Mouse (Mus musculus) spleen, adult 2 months (tissue): ENCODE measurements around the gene Arhgap27. TPM values are rescaled to one million over a fixed set of nuclear protein-coding genes. Genes with fewer than 3 reads are reported as not detected.
"Not testable (repeated sequence)": the region's sequence is repeated elsewhere in the genome, so short reads cannot be mapped to it uniquely, and the experiment has no call there.

Experiments used
- DNase-seq, 2 experiments: peaks; one replicate each; pipeline versions ENCODE4 v3.0.0 to v3.0.0-alpha.2; 2012 to 2021; ENCODE audit warnings: low spot score in 2 of 2, low read depth in 1 of 2
- H3K27ac ChIP-seq: fragments of 200-500 bp; 2 replicates; pipeline ENCODE4 v1.5.1; 2012; ENCODE audit warnings: low read length, inconsistent platforms; ENCODE audit not compliant: insufficient read depth
- H3K27me3 ChIP-seq: fragments of 200-500 bp; 2 replicates; pipeline ENCODE4 v1.6.1; 2012; ENCODE audit warnings: mild to moderate bottlenecking, moderate library complexity, low read length, inconsistent platforms; ENCODE audit not compliant: control insufficient read depth, insufficient read depth
- H3K36me3 ChIP-seq: fragments of 200-500 bp; 2 replicates; pipeline ENCODE4 v1.6.1; 2012; ENCODE audit warnings: mild to moderate bottlenecking, low read length, inconsistent platforms; ENCODE audit not compliant: control insufficient read depth, insufficient read depth
- H3K4me1 ChIP-seq: fragments of 200-500 bp; 2 replicates; pipeline ENCODE4 v1.6.1; 2011; ENCODE audit warnings: inconsistent platforms; ENCODE audit not compliant: control insufficient read depth, insufficient read depth, insufficient read length
- H3K4me3 ChIP-seq: fragments of 200-500 bp; 2 replicates; pipeline ENCODE4 v1.5.1; 2011; ENCODE audit warnings: mild to moderate bottlenecking, inconsistent platforms; ENCODE audit not compliant: insufficient read depth, insufficient read length; ENCODE audit errors: extremely low read depth
- CTCF ChIP-seq: fragments of 200-500 bp; IDR thresholded peaks from 2 replicates; pipeline ENCODE4 v1.5.1; 2011; ENCODE audit warnings: mild to moderate bottlenecking, inconsistent platforms; ENCODE audit not compliant: insufficient read depth, insufficient read length, insufficient replicate concordance; ENCODE audit errors: extremely low read depth
- POLR2A ChIP-seq: fragments of 200-500 bp; IDR thresholded peaks from 2 replicates; pipeline ENCODE4 v1.6.1; 2011; ENCODE audit warnings: low read depth, low read length, inconsistent platforms
- WGBS: fragments of 180-500 bp; shearing (Covaris S2); methylation state at CpG from one replicate; pipeline ENCODE4 v1.1.7; 2018; 5-methylcytosine and 5-hydroxymethylcytosine counted together
- polyA plus RNA-seq: library from polyadenylated mRNA; depleted of rRNA; stranded (reverse); fragments of >200 nt; gene quantifications from 2 replicates; pipeline ENCODE4 v1.2.3, GENCODE M21; 2012

Arhgap27 gene
- polyA plus RNA-seq, 1 experiment = 90.0 TPM

DNA sequence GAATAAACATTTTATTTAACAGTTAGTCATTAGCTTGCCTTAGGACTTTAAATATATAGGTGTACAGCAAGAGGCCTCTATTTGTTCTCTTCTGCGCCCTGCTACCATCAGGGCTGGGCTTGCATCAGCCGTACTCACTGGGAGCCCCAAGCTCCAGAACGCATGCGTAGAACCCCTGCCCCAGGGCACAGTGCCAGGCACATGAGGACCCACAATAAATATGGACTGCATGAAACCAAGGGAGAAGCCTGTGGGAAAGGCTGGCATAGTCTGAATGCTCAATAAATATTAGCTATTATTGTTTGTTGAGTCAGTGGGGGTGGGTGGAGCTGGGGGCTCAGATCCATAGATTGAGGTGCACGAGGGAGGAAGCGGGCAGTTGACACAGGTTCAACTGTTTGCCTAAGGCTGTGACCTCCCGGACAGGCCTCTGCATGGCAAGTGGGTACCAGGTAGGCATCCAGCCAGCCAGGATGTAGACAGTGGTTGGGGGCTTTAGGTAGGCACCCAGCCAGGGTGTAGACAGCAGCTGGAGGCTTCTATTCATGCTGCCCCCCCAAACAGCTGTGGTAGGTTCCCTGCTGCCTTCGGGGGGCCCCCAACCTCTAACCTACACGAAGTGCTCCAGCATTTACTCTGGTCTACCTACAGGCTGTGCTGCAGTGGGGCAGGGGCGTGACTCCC is 31.8 kb downstream of the Arhgap27 start:
- WGBS = 91% methylated on average over 10 of the region's 10 CpGs

DNA sequence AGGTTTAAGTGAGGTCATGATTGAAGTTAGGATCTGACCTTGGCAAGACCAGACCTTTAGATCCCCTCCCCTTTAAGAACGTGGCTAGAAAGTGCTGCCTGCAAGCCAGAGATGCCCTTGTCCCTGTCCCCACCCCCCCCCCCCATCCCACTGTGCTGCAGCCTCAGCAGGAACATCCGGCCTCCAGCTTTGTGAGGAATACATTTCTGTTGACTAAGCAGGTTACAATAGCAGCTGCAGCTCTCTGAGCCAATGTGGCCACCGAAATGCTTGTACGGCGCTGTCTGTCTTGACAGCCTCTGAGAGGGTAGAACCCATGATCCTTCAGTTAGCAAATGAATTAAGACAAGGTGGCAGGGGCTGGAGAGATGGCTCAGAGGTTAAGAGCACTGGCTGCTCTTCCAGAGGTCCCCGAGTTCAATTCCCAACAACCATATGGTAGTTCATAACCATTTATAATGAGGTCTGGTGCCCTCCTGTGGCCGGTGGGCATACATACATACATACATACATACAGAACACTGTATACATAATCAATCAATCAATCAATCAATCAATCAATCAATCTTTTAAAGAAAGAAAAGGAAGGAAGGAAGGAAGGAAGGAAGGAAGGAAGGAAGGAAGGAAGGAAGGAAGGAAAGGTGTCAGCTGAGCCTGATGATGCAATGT is 32.7 kb downstream of the Arhgap27 start:
- TF ChIP-seq CTCF = no peak
- TF ChIP-seq POLR2A = no peak
- Histone ChIP-seq H3K4me3 (no peak overlapping the region), H3K36me3 (peaks cover 37% of the 10 kb centered on the region), H3K27me3 (no peaks in the 10 kb centered on the region), H3K27ac (no peak overlapping the region), H3K4me1 (no peaks in the 10 kb centered on the region; the same call in 1 of the 2 replicates)
- no peak for DNase-seq
- 79% methylated on average over 7 of the region's 7 CpGs for WGBS

More for the DNA sequence above, 31.8 kb downstream of the Arhgap27 start:
- Histone ChIP-seq H3K4me1 (no peaks in the 10 kb centered on the region; the same call in 1 of the 2 replicates), H3K27ac (no peak overlapping the region), H3K36me3 (peaks cover 37% of the 10 kb centered on the region), H3K27me3 (no peaks in the 10 kb centered on the region), H3K4me3 (no peak overlapping the region)
- DNase-seq = no peak
- TF ChIP-seq CTCF (no peak), POLR2A (no peak)

DNA sequence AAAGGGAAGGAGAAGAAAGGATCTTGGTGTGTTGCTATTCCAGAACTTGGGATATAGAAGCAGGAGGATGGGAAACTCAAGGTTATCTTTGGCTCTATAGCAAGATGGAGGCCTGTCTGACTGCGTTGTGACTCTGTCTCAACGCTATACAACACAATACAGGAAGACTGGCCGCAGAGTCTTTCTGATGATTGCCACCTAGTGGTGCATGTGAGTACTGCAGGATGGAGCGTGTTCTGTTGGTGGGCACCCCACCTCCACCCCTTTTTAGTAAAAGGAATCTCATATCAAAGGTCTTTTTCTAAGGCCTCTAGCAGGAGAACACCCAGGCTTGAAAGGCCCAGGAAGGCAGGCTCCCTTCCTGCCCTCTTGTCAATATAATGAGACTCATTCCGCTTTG is 36.5 kb downstream of the Arhgap27 start:
- 15% methylated on average over 5 of the region's 5 CpGs for WGBS
- peak; percentile 56 to 70 for DNase-seq
- Histone ChIP-seq H3K4me1 (no peaks in the 10 kb centered on the region), H3K4me3 (no peak overlapping the region), H3K36me3 (peaks cover 6% of the 10 kb centered on the region), H3K27ac (no peak overlapping the region), H3K27me3 (no peaks in the 10 kb centered on the region)
- TF ChIP-seq POLR2A (no peak), CTCF (peak; percentile 75; the same call in 1 of the 2 replicates)

DNA sequence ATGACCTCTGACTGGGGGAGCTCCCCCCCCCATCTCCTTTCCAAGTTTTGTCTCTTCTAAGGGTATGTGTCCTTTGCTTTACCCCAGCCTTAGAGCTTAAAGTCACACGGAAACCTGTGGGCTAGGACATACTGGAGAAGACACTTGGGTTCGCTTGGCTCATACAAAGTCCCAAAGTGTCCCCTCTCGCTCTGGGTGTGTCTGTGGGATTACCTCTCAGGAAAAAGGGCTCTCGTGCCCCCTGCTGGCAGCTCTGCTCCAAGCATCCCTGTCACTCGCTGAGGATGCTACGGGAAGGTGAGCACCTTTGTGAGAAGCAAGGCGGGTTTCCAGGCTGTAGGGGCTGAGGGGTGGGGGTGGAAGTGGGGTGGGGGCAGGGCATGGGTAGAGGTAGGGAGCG is 38.3 kb downstream of the Arhgap27 start:
- Histone ChIP-seq H3K4me3 (no peak overlapping the region), H3K27ac (no peak overlapping the region), H3K36me3 (no peaks in the 10 kb centered on the region), H3K27me3 (no peaks in the 10 kb centered on the region), H3K4me1 (no peaks in the 10 kb centered on the region)
- WGBS = 5% methylated on average over 8 of the region's 8 CpGs
- no peak for TF ChIP-seq POLR2A
- TF ChIP-seq CTCF = peak; percentile 65; the same call in 1 of the 2 replicates
- peak in 1 of 2 experiments; percentile 54 for DNase-seq

DNA sequence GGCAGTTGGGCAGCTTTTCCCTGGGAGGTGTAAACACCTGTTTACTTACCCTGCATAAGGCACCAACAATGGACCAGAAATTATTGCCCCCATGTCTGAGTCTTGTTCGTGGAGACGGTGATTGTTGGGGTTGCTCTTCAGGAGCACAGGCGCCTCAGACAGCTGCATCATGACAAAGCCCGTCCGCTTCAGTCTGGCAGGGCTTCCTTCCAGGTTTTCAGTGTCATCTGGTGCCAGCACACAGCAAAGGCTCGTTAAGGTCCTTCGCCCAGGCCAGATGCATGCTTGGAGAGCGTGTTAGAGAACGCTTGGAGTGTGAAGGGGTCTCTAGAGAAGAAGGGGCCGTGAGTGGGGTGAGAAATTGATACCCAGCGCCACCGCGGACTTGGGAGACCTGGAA is 38.8 kb downstream of the Arhgap27 start:
- Histone ChIP-seq H3K36me3 (no peaks in the 10 kb centered on the region), H3K4me1 (no peaks in the 10 kb centered on the region), H3K4me3 (no peak overlapping the region), H3K27me3 (no peaks in the 10 kb centered on the region), H3K27ac (no peak overlapping the region)
- DNase-seq = no peak
- TF ChIP-seq CTCF = no peak
- TF ChIP-seq POLR2A = no peak
- 67% methylated on average over 13 of the region's 13 CpGs for WGBS

DNA sequence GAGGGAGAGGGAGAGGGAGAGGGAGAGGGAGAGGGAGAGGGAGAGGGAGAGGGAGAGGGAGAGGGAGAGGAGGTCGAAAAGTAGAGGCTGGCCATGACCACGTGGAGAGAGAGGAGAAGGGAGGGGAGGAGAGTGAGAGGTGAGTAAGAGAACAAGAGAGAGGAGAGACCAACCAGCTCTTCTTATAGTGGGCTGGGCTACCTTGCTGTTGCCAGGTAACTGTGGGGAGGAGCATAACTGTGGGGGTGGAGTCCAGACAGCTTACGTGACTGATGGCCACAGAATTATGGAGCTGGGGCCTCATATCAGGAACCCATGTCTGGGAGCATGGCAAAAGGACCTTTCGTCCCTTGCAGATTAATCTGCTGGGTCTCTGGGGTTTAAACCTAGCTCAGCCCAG is 40.7 kb downstream of the Arhgap27 start:
- H3K4me3 ChIP-seq, DNase-seq, H3K27me3 ChIP-seq, H3K27ac ChIP-seq, H3K4me1 ChIP-seq, H3K36me3 ChIP-seq: not testable (repeated sequence)
- 58% methylated on average over 4 of the region's 4 CpGs for WGBS

DNA sequence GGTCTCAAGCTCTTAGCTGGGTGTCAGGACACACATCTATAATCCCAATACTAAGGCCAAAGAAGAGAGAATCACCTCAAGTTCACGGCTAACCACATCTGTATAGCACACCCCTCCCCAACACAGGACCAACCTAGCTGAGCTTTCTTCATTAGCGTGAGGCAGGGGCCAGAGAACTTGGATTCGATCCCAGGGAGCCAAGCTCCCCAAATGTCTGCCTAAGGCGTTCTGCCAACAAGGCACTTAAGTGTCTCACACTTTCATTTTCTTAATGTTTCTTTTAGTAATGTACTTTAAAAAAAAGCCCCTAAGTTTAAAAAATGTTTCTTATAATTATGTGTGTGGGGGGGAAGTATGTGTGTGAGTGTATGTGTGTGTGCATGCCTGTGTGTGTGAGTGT is 42.8 kb downstream of the Arhgap27 start:
- TF ChIP-seq POLR2A (no peak), CTCF (no peak)
- WGBS = 70% methylated on average over 4 of the region's 4 CpGs

More for the DNA sequence above, 42.8 kb downstream of the Arhgap27 start:
- no peak for DNase-seq
- Histone ChIP-seq H3K4me1 (no peaks in the 10 kb centered on the region), H3K36me3 (no peaks in the 10 kb centered on the region), H3K4me3 (no peak overlapping the region), H3K27me3 (no peaks in the 10 kb centered on the region), H3K27ac (no peak overlapping the region)
